Mouse (Mus musculus) heart, postnatal 0 days (tissue): ENCODE data around the gene Olfr12. TPM values are rescaled to one million over a fixed set of nuclear protein-coding genes. Genes with fewer than 3 reads are reported as not detected.

Experiments used
- ATAC-seq: fragments of 200-750 bp; cut with Nextera tagmentation; 2 replicates; pipeline ENCODE4 v1.8.0; 2017; ENCODE audit warnings: low read depth, moderate number of reproducible peaks, moderate library complexity; ENCODE audit not compliant: insufficient read depth
- DNase-seq: peaks from one replicate; pipeline ENCODE4 v3.0.0-alpha.2; 2016; ENCODE audit warnings: low spot score
- H3K27ac ChIP-seq: fragments of 300-500 bp; sonication (generic); 2 replicates; pipeline ENCODE4 v1.5.1; 2014; ENCODE audit warnings: low read depth, mild to moderate bottlenecking
- H3K27me3 ChIP-seq: fragments of 300-500 bp; sonication (generic); 2 replicates; pipeline ENCODE4 v1.6.1; 2014; ENCODE audit warnings: low read length, mixed read lengths; ENCODE audit not compliant: control insufficient read depth, insufficient read depth
- H3K36me3 ChIP-seq: fragments of 300-500 bp; sonication (generic); replicated peaks from 2 replicates; pipeline ENCODE4 v1.6.1; 2014; ENCODE audit warnings: low read length, mixed read lengths; ENCODE audit not compliant: control insufficient read depth, insufficient read depth
- H3K4me1 ChIP-seq: fragments of 300-500 bp; sonication (generic); 2 replicates; pipeline ENCODE4 v1.6.1; 2014; ENCODE audit warnings: antibody characterized with exemption; ENCODE audit not compliant: control insufficient read depth, insufficient read depth
- H3K4me2 ChIP-seq: fragments of 300-500 bp; sonication (generic); 2 replicates; pipeline ENCODE4 v1.6.1; 2014; ENCODE audit warnings: low read depth, mild to moderate bottlenecking, low read length, moderate library complexity
- H3K4me3 ChIP-seq: fragments of 300-500 bp; sonication (generic); 2 replicates; pipeline ENCODE4 v1.5.1; 2014; ENCODE audit warnings: low read depth, low read length
- H3K9ac ChIP-seq: fragments of 300-500 bp; sonication (generic); replicated peaks from 2 replicates; pipeline ENCODE4 v1.6.1; 2014; ENCODE audit warnings: low read depth, low read length, mixed read lengths
- H3K9me3 ChIP-seq: fragments of 300-500 bp; sonication (generic); replicated peaks from 2 replicates; pipeline ENCODE4 v1.6.1; 2016; ENCODE audit warnings: low read length; ENCODE audit not compliant: control insufficient read depth
- CTCF ChIP-seq: IDR thresholded peaks from 2 replicates; pipeline ENCODE4 v1.5.1; 2016; ENCODE audit warnings: antibody characterized with exemption, control low read depth, low read depth
- EP300 ChIP-seq: IDR thresholded peaks from 2 replicates; pipeline ENCODE4 v1.6.1; 2016; ENCODE audit warnings: antibody characterized with exemption, low read depth
- WGBS: fragments of 180-500 bp; shearing (Covaris S2); extraction: QIAGEN DNeasy Blood & Tissue Kit; methylation state at CpG from one replicate; pipeline ENCODE4 v1.1.7; 2014; 5-methylcytosine and 5-hydroxymethylcytosine counted together
- polyA plus RNA-seq: library from polyadenylated mRNA; unstranded; fragments of >200 nt; fragmentation: Nextera tagmentation; extraction: Ambion mirVana; gene quantifications from 2 replicates; pipeline ENCODE4 v1.2.1, GENCODE M21; 2015
- total RNA-seq: library from RNA; depleted of rRNA; stranded (reverse); fragments of >200 nt; gene quantifications from 2 replicates; pipeline ENCODE4 v1.2.3, GENCODE M21; 2014; ENCODE audit warnings: low replicate concordance

Gene Olfr12
- total and polyA plus RNA-seq, 2 experiments from 2014 or later = not detected

- H3K27ac ChIP-seq = peak within 1 kb of the TSS; percentile 72
- no peaks in the 10 kb centered on the region for H3K27me3 ChIP-seq
- H3K9me3 ChIP-seq = no peaks in the 10 kb centered on the region
- WGBS = 2% methylated on average over 50 of the region's 50 CpGs
- peak within 1 kb of the TSS; percentile 86 for H3K4me3 ChIP-seq
- ATAC-seq (peak; percentile 94), DNase-seq (peak; percentile 89)
- H3K36me3 ChIP-seq = peaks cover 19% of the 10 kb centered on the region
- H3K4me2 ChIP-seq = peak within 1 kb of the TSS; percentile 90
- peak within 1 kb of the TSS; percentile 79 for H3K9ac ChIP-seq
- H3K4me1 ChIP-seq = peaks cover 17% of the 10 kb centered on the region
- no peak for TF ChIP-seq CTCF
- TF ChIP-seq EP300 = no peak
These were observed 24.1 kb downstream of the Olfr12 start, which contains the start of gene Cops9 for GRCm38 (mm10) chr1:92641514-92642272. Gene Cops9, minus strand, starts transcription at chr1:92641985.

- no peak for TF ChIP-seq CTCF
- TF ChIP-seq EP300 = no peak
- Histone ChIP-seq H3K4me1 (peaks cover 17% of the 10 kb centered on the region), H3K27me3 (no peaks in the 10 kb centered on the region), H3K4me3 (no peak overlapping the region), H3K4me2 (no peak overlapping the region), H3K9ac (no peak overlapping the region), H3K27ac (no peak overlapping the region), H3K9me3 (no peaks in the 10 kb centered on the region), H3K36me3 (peaks cover 7% of the 10 kb centered on the region; the same call in 1 of the 2 replicates)
- WGBS = 76% methylated on average over 4 of the region's 4 CpGs
- DNase-seq = no peak
- no peak for ATAC-seq
These were observed 26.1 kb downstream of the Olfr12 start for GRCm38 (mm10) chr1:92643691-92644090.

- H3K4me2 ChIP-seq = no peak overlapping the region
- ATAC-seq (no peak), DNase-seq (no peak)
- WGBS = 70% methylated on average over 5 of the region's 5 CpGs
- H3K4me1 ChIP-seq = peaks cover 17% of the 10 kb centered on the region
- TF ChIP-seq CTCF (no peak), EP300 (no peak)
- H3K9ac ChIP-seq = no peak overlapping the region
- no peaks in the 10 kb centered on the region for H3K9me3 ChIP-seq
- no peaks in the 10 kb centered on the region for H3K36me3 ChIP-seq
- no peak overlapping the region for H3K4me3 ChIP-seq
- no peak overlapping the region for H3K27ac ChIP-seq
- no peaks in the 10 kb centered on the region for H3K27me3 ChIP-seq
These were observed 27.3 kb downstream of the Olfr12 start for GRCm38 (mm10) chr1:92644916-92645315.

- Histone ChIP-seq H3K9me3 (no peaks in the 10 kb centered on the region), H3K36me3 (no peaks in the 10 kb centered on the region), H3K4me3 (no peak overlapping the region), H3K27me3 (no peaks in the 10 kb centered on the region), H3K9ac (no peak overlapping the region), H3K4me1 (peaks cover 9% of the 10 kb centered on the region), H3K27ac (no peak overlapping the region), H3K4me2 (no peak overlapping the region)
- TF ChIP-seq EP300 (no peak), CTCF (no peak)
- WGBS = 49% methylated on average over 2 of the region's 2 CpGs
- ATAC-seq (no peak), DNase-seq (no peak)
These were observed 28.5 kb downstream of the Olfr12 start for GRCm38 (mm10) chr1:92646111-92646510.

- 74% methylated on average over 7 of the region's 7 CpGs for WGBS
- TF ChIP-seq EP300 = no peak
- TF ChIP-seq CTCF = no peak
- H3K4me2 ChIP-seq = no peak overlapping the region
- no peak overlapping the region for H3K27ac ChIP-seq
- H3K27me3 ChIP-seq = no peaks in the 10 kb centered on the region
- DNase-seq (no peak), ATAC-seq (no peak)
- H3K36me3 ChIP-seq = no peaks in the 10 kb centered on the region
- peaks cover 8% of the 10 kb centered on the region; the same call in 1 of the 2 replicates for H3K4me1 ChIP-seq
- H3K9ac ChIP-seq = no peak overlapping the region
- H3K4me3 ChIP-seq = no peak overlapping the region
- no peaks in the 10 kb centered on the region for H3K9me3 ChIP-seq
These were observed 29.0 kb downstream of the Olfr12 start for GRCm38 (mm10) chr1:92646601-92647000.
